Mouse (Mus musculus): Measurements from ENCODE around the gene Rdh12. TPM values are rescaled to one million over a fixed set of nuclear protein-coding genes. Genes with fewer than 3 reads are reported as not detected.
A peak's percentile ranks its signal among the peaks of the same experiment; 100 is the strongest.
"Not testable (repeated sequence)": the region's sequence is repeated elsewhere in the genome, so short reads cannot be mapped to it uniquely, and the experiment has no call there.

Gene Rdh12
- polyA plus RNA-seq, 1 experiment: 0.78 TPM

- H3K27me3 ChIP-seq (replicated peaks; ENCODE audit: control insufficient read depth, insufficient read depth, low read length): no peaks in the 10 kb centered on the region
- TF ChIP-seq CTCF (conservative IDR thresholded peaks at IDR 0.05; ENCODE audit: insufficient read depth, insufficient read length, low read depth, low read length) (no peak), POLR2A (IDR thresholded peaks at IDR 0.05; ENCODE audit: low read depth, low read length) (no peak)
- WGBS: 56% methylated on average over 5 of the region's 5 CpGs
Measured at GRCm38 (mm10) chr12:79173721-79174120, 35.0 kb upstream of the Rdh12 start.

DNA sequence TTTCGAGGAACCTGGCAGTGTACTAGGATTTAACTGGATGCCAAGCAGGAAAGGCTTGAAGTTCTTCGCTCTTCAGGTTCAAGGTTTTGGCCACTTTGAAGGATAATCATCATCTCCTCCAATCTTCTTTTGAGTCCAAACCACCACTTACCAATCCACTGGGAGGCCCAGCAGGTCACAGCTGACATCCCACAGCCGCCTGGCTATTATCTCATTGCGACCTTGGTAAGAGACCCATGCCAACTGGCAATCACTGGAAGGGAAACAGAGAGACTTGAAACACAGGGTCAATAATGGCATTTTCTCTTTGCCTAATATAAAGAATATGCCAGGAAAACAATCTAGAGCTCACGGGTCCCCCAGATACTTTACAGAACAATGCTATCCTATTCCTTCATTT, 32.7 kb upstream of the Rdh12 start:
- WGBS: 92% methylated on average over 5 of the region's 5 CpGs
- Histone ChIP-seq H3K4me3 (ENCODE audit: insufficient read depth, low read depth, low read length) (no peak overlapping the region), H3K4me1 (ENCODE audit: control insufficient read depth, insufficient read depth, low read length) (peaks cover 6% of the 10 kb centered on the region; the same call in 1 of the 2 replicates), H3K36me3 (ENCODE audit: control insufficient read depth, insufficient read depth, low read length) (no peaks in the 10 kb centered on the region; the same call in 1 of the 2 replicates), H3K27me3 (replicated peaks; ENCODE audit: control insufficient read depth, insufficient read depth, low read length) (no peaks in the 10 kb centered on the region), H3K27ac (ENCODE audit: insufficient read depth, low read depth, low read length) (no peak overlapping the region)
- no peak for DNase-seq
- TF ChIP-seq CTCF (conservative IDR thresholded peaks at IDR 0.05; ENCODE audit: insufficient read depth, insufficient read length, low read depth, low read length): no peak
- no peak for TF ChIP-seq POLR2A (IDR thresholded peaks at IDR 0.05; ENCODE audit: low read depth, low read length)

More at GRCm38 (mm10) chr12:79173721-79174120, 35.0 kb upstream of the Rdh12 start:
- H3K36me3 ChIP-seq (ENCODE audit: control insufficient read depth, insufficient read depth, low read length): no peaks in the 10 kb centered on the region; the same call in 1 of the 2 replicates
- no peak for DNase-seq
- H3K4me1 ChIP-seq (ENCODE audit: control insufficient read depth, insufficient read depth, low read length): peaks cover 6% of the 10 kb centered on the region; the same call in 1 of the 2 replicates
- no peak overlapping the region for H3K27ac ChIP-seq (ENCODE audit: insufficient read depth, low read depth, low read length)
- H3K4me3 ChIP-seq (ENCODE audit: insufficient read depth, low read depth, low read length): no peak overlapping the region

GRCm38 (mm10) chr12:79185160-79185559, 23.6 kb upstream of the Rdh12 start:
- not testable (repeated sequence) for H3K27me3 ChIP-seq (replicated peaks; ENCODE audit: control insufficient read depth, insufficient read depth, low read length); H3K4me3 ChIP-seq (ENCODE audit: insufficient read depth, low read depth, low read length); H3K27ac ChIP-seq (ENCODE audit: insufficient read depth, low read depth, low read length); H3K36me3 ChIP-seq (ENCODE audit: control insufficient read depth, insufficient read depth, low read length); DNase-seq; H3K4me1 ChIP-seq (ENCODE audit: control insufficient read depth, insufficient read depth, low read length)
- 77% methylated on average over 5 of the region's 6 CpGs for WGBS

DNA sequence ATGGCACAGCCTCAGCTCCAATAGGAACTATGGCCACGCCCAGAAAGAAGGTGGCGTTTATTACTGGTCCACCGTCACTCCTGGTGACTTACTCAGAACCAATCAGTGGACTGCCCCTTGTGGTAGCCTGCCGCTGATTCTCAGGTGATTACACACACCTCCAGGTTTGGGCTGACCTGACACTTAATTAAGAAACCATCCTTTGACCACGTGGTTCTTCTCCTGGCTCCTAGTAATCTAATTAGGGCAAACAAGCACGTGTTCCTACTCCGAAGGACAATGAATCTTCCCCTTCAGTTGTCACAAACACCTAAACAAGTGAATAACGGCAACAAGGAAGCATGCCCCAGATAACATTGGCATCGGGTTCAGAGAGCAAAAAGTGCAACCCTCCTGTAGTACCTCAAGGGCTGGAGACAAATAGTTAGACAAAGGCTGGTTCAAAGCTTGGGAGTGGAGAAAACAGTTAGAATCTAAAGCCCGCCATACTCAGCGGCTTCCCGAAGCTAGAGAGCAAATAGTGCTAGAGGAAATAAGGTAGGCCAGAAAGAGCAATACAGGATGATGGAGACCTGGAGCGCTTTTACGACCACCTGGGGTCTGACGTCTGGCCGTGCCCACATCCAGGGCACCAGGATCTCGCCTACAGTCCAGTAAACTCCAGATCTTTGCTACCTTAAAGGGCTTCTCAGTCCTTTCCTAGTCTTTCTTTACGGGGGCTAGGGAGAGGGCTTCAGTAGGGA, 17.6 kb upstream of the Rdh12 start:
- Histone ChIP-seq H3K27ac (ENCODE audit: insufficient read depth, low read depth, low read length) (no peak overlapping the region), H3K4me3 (ENCODE audit: insufficient read depth, low read depth, low read length) (peak overlapping the region; percentile 73), H3K36me3 (ENCODE audit: control insufficient read depth, insufficient read depth, low read length) (peaks cover 1% of the 10 kb centered on the region; the same call in 1 of the 2 replicates), H3K27me3 (replicated peaks; ENCODE audit: control insufficient read depth, insufficient read depth, low read length) (no peaks in the 10 kb centered on the region), H3K4me1 (ENCODE audit: control insufficient read depth, insufficient read depth, low read length) (peaks cover 8% of the 10 kb centered on the region; the same call in 1 of the 2 replicates)
- TF ChIP-seq CTCF (conservative IDR thresholded peaks at IDR 0.05; ENCODE audit: insufficient read depth, insufficient read length, low read depth, low read length): 0 out of 2 replicates have a peak, but pooled peaks have one; percentile 11
- no peak for TF ChIP-seq POLR2A (IDR thresholded peaks at IDR 0.05; ENCODE audit: low read depth, low read length)
- DNase-seq: peak; percentile 70
- WGBS: 3% methylated on average over 18 of the region's 18 CpGs

DNA sequence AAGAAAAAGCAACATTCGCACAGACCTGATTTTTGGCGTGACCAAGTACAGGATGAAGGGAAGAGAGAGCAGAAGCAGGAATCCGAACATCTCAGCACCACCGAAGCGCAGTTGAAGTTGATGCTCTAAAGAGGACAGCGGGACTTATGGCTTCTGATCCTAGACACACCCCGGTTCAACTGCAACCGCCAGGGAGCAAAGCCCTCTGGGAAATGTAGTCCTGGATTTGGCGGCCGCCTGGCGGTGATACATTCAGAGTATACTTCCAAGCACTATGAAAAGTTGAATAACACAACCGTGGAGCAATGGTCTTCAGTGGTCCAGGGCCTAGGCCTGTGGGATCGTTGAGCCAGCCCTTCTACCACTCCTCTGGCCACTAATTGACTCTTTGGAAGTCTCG, 17.0 kb upstream of the Rdh12 start:
- H3K4me1 ChIP-seq (ENCODE audit: control insufficient read depth, insufficient read depth, low read length): peaks cover 8% of the 10 kb centered on the region; the same call in 1 of the 2 replicates
- H3K4me3 ChIP-seq (ENCODE audit: insufficient read depth, low read depth, low read length): peak overlapping the region; percentile 73
- no peaks in the 10 kb centered on the region for H3K27me3 ChIP-seq (replicated peaks; ENCODE audit: control insufficient read depth, insufficient read depth, low read length)
- H3K27ac ChIP-seq (ENCODE audit: insufficient read depth, low read depth, low read length): no peak overlapping the region
- TF ChIP-seq POLR2A (IDR thresholded peaks at IDR 0.05; ENCODE audit: low read depth, low read length) (no peak), CTCF (conservative IDR thresholded peaks at IDR 0.05; ENCODE audit: insufficient read depth, insufficient read length, low read depth, low read length) (peak; percentile 53)
- H3K36me3 ChIP-seq (ENCODE audit: control insufficient read depth, insufficient read depth, low read length): no peaks in the 10 kb centered on the region
- 6% methylated on average over 14 of the region's 14 CpGs for WGBS
- DNase-seq: peak; percentile 75

GRCm38 (mm10) chr12:79192193-79192592, 16.5 kb upstream of the Rdh12 start, which contains the start of gene Rdh11:
Gene Rdh11 (minus strand): TSS chr12:79192293.
- peaks cover 8% of the 10 kb centered on the region; the same call in 1 of the 2 replicates for H3K4me1 ChIP-seq (ENCODE audit: control insufficient read depth, insufficient read depth, low read length)
- no peak for TF ChIP-seq POLR2A (IDR thresholded peaks at IDR 0.05; ENCODE audit: low read depth, low read length)
- no peak for TF ChIP-seq CTCF (conservative IDR thresholded peaks at IDR 0.05; ENCODE audit: insufficient read depth, insufficient read length, low read depth, low read length)
- DNase-seq: peak; percentile 31
- no peaks in the 10 kb centered on the region for H3K27me3 ChIP-seq (replicated peaks; ENCODE audit: control insufficient read depth, insufficient read depth, low read length)
- peak within 1 kb of the TSS; percentile 73 for H3K4me3 ChIP-seq (ENCODE audit: insufficient read depth, low read depth, low read length)
- no peaks in the 10 kb centered on the region for H3K36me3 ChIP-seq (ENCODE audit: control insufficient read depth, insufficient read depth, low read length)
- no peak within 1 kb of the TSS for H3K27ac ChIP-seq (ENCODE audit: insufficient read depth, low read depth, low read length)
- 45% methylated on average over 6 of the region's 6 CpGs for WGBS

DNA sequence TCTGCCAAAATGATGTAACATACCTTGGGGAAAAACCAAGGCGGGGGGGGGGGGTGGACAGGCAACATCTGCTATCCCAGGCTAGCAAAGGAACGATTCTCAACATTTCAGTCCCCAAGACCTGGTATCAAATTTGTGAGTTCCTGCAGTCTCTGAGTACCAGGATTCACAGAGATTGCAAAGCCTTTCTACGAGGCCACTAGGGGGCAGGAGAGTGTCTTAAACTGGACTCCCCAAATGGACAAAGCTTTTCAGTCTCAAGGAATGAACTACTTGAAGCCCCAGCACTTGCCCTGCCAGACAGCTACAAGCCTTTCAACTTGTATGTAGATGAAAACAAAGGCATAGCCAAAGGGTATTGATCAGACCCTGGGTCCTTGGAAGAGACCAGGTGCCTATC, 15.3 kb upstream of the Rdh12 start:
- Histone ChIP-seq H3K4me3 (ENCODE audit: insufficient read depth, low read depth, low read length) (no peak overlapping the region), H3K27ac (ENCODE audit: insufficient read depth, low read depth, low read length) (no peak overlapping the region), H3K27me3 (replicated peaks; ENCODE audit: control insufficient read depth, insufficient read depth, low read length) (no peaks in the 10 kb centered on the region), H3K36me3 (ENCODE audit: control insufficient read depth, insufficient read depth, low read length) (no peaks in the 10 kb centered on the region), H3K4me1 (ENCODE audit: control insufficient read depth, insufficient read depth, low read length) (peaks cover 8% of the 10 kb centered on the region; the same call in 1 of the 2 replicates)
- TF ChIP-seq POLR2A (IDR thresholded peaks at IDR 0.05; ENCODE audit: low read depth, low read length): no peak
- TF ChIP-seq CTCF (conservative IDR thresholded peaks at IDR 0.05; ENCODE audit: insufficient read depth, insufficient read length, low read depth, low read length): peak; percentile 68
- WGBS: 1% methylated on average over 3 of the region's 3 CpGs
- peak; percentile 74 for DNase-seq

Measured in kidney, adult 2 months (tissue).